Mouse (Mus musculus) heart, adult 9 months (tissue): ENCODE data around the gene Slc12a9.
"Not testable (repeated sequence)": the region's sequence is repeated elsewhere in the genome, so short reads cannot be mapped to it uniquely, and the experiment has no call there.

Source experiments
- DNase-seq, 2 experiments: peaks; one replicate each; pipeline ENCODE4 v3.0.0; 2022; ENCODE audit warnings: low spot score in 2 of 2

The Slc12a9 gene

GRCm38 (mm10) chr5:137287953-137288743 is 45.2 kb downstream of the Slc12a9 start:
- DNase-seq: no peak

GRCm38 (mm10) chr5:137287032-137287952 is 46.1 kb downstream of the Slc12a9 start, which contains the start of gene Ache:
Ache (plus strand) TSS chr5:137287519.
- no peak for DNase-seq

- peak; percentile 85 to 89 for DNase-seq
Measured at GRCm38 (mm10) chr5:137286655-137287031, 46.8 kb downstream of the Slc12a9 start.

- no peak for DNase-seq
Measured at GRCm38 (mm10) chr5:137285986-137286385, 47.4 kb downstream of the Slc12a9 start.

GRCm38 (mm10) chr5:137285045-137285444 is 48.4 kb downstream of the Slc12a9 start:
- DNase-seq: no peak

GRCm38 (mm10) chr5:137284411-137284810 is 49.0 kb downstream of the Slc12a9 start:
- DNase-seq: not testable (repeated sequence)

GRCm38 (mm10) chr5:137277360-137278342 is 55.7 kb downstream of the Slc12a9 start:
- no peak for DNase-seq

GRCm38 (mm10) chr5:137268131-137268910 is 65.1 kb downstream of the Slc12a9 start:
- DNase-seq: peak; percentile 43 to 67

GRCm38 (mm10) chr5:137264787-137265186 is 68.6 kb downstream of the Slc12a9 start:
- no peak for DNase-seq
